Mouse (Mus musculus): ENCODE measurements around the gene 9030612E09Rik. TPM values are rescaled to one million over a fixed set of nuclear protein-coding genes. Genes with fewer than 3 reads are reported as not detected.

The 9030612E09Rik gene
- 1 to 10 TPM; 1.9 to 2.6 TPM for total RNA-seq (2021)
- long read RNA-seq, experiment 1, result 0 reads
- long read RNA-seq, experiment 2, partial matches to known transcripts, result 0 of 3 reads
- long read RNA-seq, experiment 2, other reads (novel, unspliced or antisense), result 0 of 3 reads

GRCm38 (mm10) chr10:43174326-43175155, at the start of gene 9030612E09Rik, which contains the start of gene Sobp:
TSS of gene 9030612E09Rik (plus strand) at chr10:43174704.
TSS of gene Sobp (minus strand) at chr10:43174530.
- DNase-seq, result peak; percentile 77

GRCm38 (mm10) chr10:43128750-43129149, 45.8 kb upstream of the 9030612E09Rik start:
- no peak for DNase-seq

- no peak for DNase-seq
These were observed 40.5 kb upstream of the 9030612E09Rik start for GRCm38 (mm10) chr10:43134027-43134426.

- no peak for DNase-seq
These were observed 31.3 kb upstream of the 9030612E09Rik start for GRCm38 (mm10) chr10:43143173-43143572.

- DNase-seq, result no peak
These were observed 26.0 kb upstream of the 9030612E09Rik start for GRCm38 (mm10) chr10:43148456-43148855.

GRCm38 (mm10) chr10:43152643-43153042, 21.9 kb upstream of the 9030612E09Rik start:
- DNase-seq, result no peak

GRCm38 (mm10) chr10:43155046-43155560, 19.4 kb upstream of the 9030612E09Rik start:
- DNase-seq, result peak; percentile 78

GRCm38 (mm10) chr10:43158917-43159316, 15.6 kb upstream of the 9030612E09Rik start:
- DNase-seq, result no peak

- DNase-seq, result peak; percentile 36
These were observed 15.2 kb upstream of the 9030612E09Rik start for GRCm38 (mm10) chr10:43159333-43159732.

GRCm38 (mm10) chr10:43162318-43162717, 12.2 kb upstream of the 9030612E09Rik start:
- no peak for DNase-seq

GRCm38 (mm10) chr10:43164406-43164805, 10.1 kb upstream of the 9030612E09Rik start:
- DNase-seq, result no peak

- no peak for DNase-seq
These were observed 8.4 kb upstream of the 9030612E09Rik start for GRCm38 (mm10) chr10:43166146-43166545.

- no peak for DNase-seq
These were observed 7.7 kb upstream of the 9030612E09Rik start for GRCm38 (mm10) chr10:43166817-43167216.

- DNase-seq, result no peak
These were observed 5.7 kb upstream of the 9030612E09Rik start for GRCm38 (mm10) chr10:43168847-43169246.

- DNase-seq, result no peak
These were observed 3.4 kb upstream of the 9030612E09Rik start for GRCm38 (mm10) chr10:43171106-43171505.

GRCm38 (mm10) chr10:43172066-43172465, 2.4 kb upstream of the 9030612E09Rik start:
- DNase-seq, result no peak

- no peak for DNase-seq
These were observed 1.9 kb upstream of the 9030612E09Rik start for GRCm38 (mm10) chr10:43172554-43172953.

GRCm38 (mm10) chr10:43173141-43173827, 1.2 kb upstream of the 9030612E09Rik start:
- peak; percentile 74 for DNase-seq

- no peak for DNase-seq
These were observed 627 bp upstream of the 9030612E09Rik start for GRCm38 (mm10) chr10:43173828-43174325.

- no peak for DNase-seq
These were observed 675 bp downstream of the 9030612E09Rik start for GRCm38 (mm10) chr10:43175156-43175601.

GRCm38 (mm10) chr10:43180313-43180912, 5.9 kb downstream of the 9030612E09Rik start:
- DNase-seq, result no peak

GRCm38 (mm10) chr10:43200206-43200605, 25.7 kb downstream of the 9030612E09Rik start:
- no peak for DNase-seq

Data from gastrocnemius, postnatal 25 days (tissue).